In genomic region chr1:91861511-91861910, GRCm38 (mm10) we compare ENCODE assay signal across 13 mouse cellular contexts.
"Had no signal": no experiment of that assay in that cellular context is flagged by ENCODE, and none has a peak within 500 bp of the region (broad histone marks: within the 10 kb centered on the region; RNA-seq: fewer than 3 reads in every experiment).

No protein-coding gene starts in this region.

- H3K9me3 ChIP-seq: limb, embryonic 12.5 days; midbrain, embryonic 10.5 days; neural tube, embryonic 15.5 days had no signal

- H3K36me3 ChIP-seq: limb, embryonic 12.5 days; midbrain, embryonic 10.5 days; neural tube, embryonic 15.5 days had no signal

- DNase-seq: kidney, adult 2 months; layer of hippocampus, adult 9-11 months; layer of hippocampus, postnatal 36 days; midbrain, embryonic 14.5 days; retina, postnatal 1 day; right cerebral cortex, postnatal 4 days; spleen, adult 18-20 months; thymus, adult 18-20 months; thymus, postnatal 14 days had no signal

- H3K27me3 ChIP-seq: limb, embryonic 12.5 days; neural tube, embryonic 15.5 days had no signal

- H3K27ac ChIP-seq: limb, embryonic 12.5 days; midbrain, embryonic 10.5 days; neural tube, embryonic 15.5 days had no signal

- H3K9ac ChIP-seq: limb, embryonic 12.5 days; neural tube, embryonic 15.5 days had no signal

- H3K4me1 ChIP-seq: limb, embryonic 12.5 days; midbrain, embryonic 10.5 days; neural tube, embryonic 15.5 days had no signal

- H3K4me2 ChIP-seq: limb, embryonic 12.5 days; neural tube, embryonic 15.5 days had no signal

- H3K4me3 ChIP-seq: limb, embryonic 12.5 days; midbrain, embryonic 10.5 days; myocyte; neural tube, embryonic 15.5 days had no signal
